Mouse (Mus musculus) thymus, adult 2 months (tissue): Measurements from ENCODE around the gene A030005K14Rik. TPM values are rescaled to one million over a fixed set of nuclear protein-coding genes. Genes with fewer than 3 reads are reported as not detected.

Experiments used
- DNase-seq: peaks from one replicate; pipeline ENCODE4 v3.0.0; 2021
- H3K27ac ChIP-seq: fragments of 200-500 bp; 2 replicates; pipeline ENCODE4 v1.5.1; 2012; ENCODE audit warnings: low read length, control low read depth; ENCODE audit not compliant: control insufficient read depth, insufficient read depth
- H3K27me3 ChIP-seq: fragments of 200-500 bp; 2 replicates; pipeline ENCODE4 v1.6.1; 2012; ENCODE audit warnings: mild to moderate bottlenecking, low read length, moderate library complexity, mixed read lengths; ENCODE audit not compliant: control insufficient read depth, insufficient read depth
- H3K36me3 ChIP-seq: fragments of 200-500 bp; 2 replicates; pipeline ENCODE4 v1.6.1; 2012; ENCODE audit warnings: mild to moderate bottlenecking, low read length, moderate library complexity; ENCODE audit not compliant: control insufficient read depth, insufficient read depth
- H3K4me1 ChIP-seq: fragments of 200-500 bp; replicated peaks from 2 replicates; pipeline ENCODE4 v1.6.1; 2012; ENCODE audit warnings: low read length; ENCODE audit not compliant: control insufficient read depth, insufficient read depth
- H3K4me3 ChIP-seq: fragments of 200-500 bp; 2 replicates; pipeline ENCODE4 v1.5.1; 2012; ENCODE audit warnings: mild to moderate bottlenecking, low read length, control low read depth, moderate library complexity; ENCODE audit not compliant: control insufficient read depth, insufficient read depth
- CTCF ChIP-seq: fragments of 200-500 bp; IDR thresholded peaks from 2 replicates; pipeline ENCODE4 v1.5.1; 2012; ENCODE audit warnings: mild to moderate bottlenecking, control low read depth, low read length, moderate library complexity, borderline replicate concordance; ENCODE audit not compliant: control insufficient read depth, poor library complexity, insufficient read depth; ENCODE audit errors: extremely low read depth
- POLR2A ChIP-seq: fragments of 200-500 bp; IDR thresholded peaks from 2 replicates; pipeline ENCODE4 v1.6.1; 2012; ENCODE audit warnings: mild to moderate bottlenecking, low read length, control low read depth, moderate library complexity; ENCODE audit not compliant: control insufficient read depth, poor library complexity, insufficient read depth; ENCODE audit errors: extremely low read depth
- WGBS: fragments of 180-500 bp; shearing (Covaris S2); methylation state at CpG from one replicate; pipeline ENCODE4 v1.1.7; 2018; 5-methylcytosine and 5-hydroxymethylcytosine counted together
- polyA plus RNA-seq: library from polyadenylated mRNA; depleted of rRNA; stranded (reverse); fragments of >200 nt; gene quantifications from 2 replicates; pipeline ENCODE4 v1.2.3, GENCODE M21; 2012

A030005K14Rik gene
- polyA plus RNA-seq, 1 experiment, result not detected

DNA sequence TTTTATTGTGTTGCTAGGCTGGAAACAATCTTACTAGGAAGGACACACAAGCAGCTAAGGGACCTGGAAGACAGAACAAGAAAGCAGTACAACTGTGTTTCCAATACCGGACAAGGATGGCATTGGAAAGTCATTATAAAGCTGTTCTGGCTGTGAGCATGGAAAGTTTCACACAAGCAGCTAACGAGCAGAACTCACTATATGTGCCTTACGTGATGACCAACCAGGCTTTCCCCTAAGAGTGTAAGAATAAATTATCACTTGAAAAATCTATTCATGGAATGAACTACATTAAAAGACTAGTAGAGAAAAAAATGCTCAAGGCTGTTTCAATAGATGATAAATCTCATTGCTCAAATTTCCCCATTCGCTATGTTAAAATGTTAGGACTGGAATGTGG, 7.4 kb upstream of the A030005K14Rik start:
- Histone ChIP-seq H3K27ac (no peak overlapping the region), H3K4me1 (no peaks in the 10 kb centered on the region), H3K27me3 (no peaks in the 10 kb centered on the region), H3K4me3 (no peak overlapping the region), H3K36me3 (no peaks in the 10 kb centered on the region)
- 92% methylated on average over 4 of the region's 4 CpGs for WGBS
- no peak for TF ChIP-seq POLR2A
- no peak for TF ChIP-seq CTCF
- DNase-seq, result no peak

DNA sequence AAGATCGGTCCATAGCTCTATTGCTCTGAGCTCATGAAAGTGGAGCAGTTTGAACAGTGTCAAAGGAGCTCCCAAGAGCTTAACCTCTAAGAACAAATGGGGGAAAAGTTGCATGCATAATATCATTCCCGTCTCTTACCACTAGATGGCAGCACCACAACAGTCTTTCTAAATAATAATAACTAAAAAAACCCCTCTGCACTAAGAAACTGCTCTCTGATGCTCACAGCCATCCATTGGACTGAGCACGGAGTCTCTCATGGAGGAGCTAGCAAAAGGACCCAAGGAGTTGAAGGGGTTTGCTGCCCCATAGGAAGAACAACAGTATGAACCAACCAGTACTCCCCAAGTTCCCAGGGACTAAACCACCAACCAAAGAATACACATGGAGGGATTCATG, 5.7 kb upstream of the A030005K14Rik start:
- 16% methylated on average over 3 of the region's 3 CpGs for WGBS

DNA sequence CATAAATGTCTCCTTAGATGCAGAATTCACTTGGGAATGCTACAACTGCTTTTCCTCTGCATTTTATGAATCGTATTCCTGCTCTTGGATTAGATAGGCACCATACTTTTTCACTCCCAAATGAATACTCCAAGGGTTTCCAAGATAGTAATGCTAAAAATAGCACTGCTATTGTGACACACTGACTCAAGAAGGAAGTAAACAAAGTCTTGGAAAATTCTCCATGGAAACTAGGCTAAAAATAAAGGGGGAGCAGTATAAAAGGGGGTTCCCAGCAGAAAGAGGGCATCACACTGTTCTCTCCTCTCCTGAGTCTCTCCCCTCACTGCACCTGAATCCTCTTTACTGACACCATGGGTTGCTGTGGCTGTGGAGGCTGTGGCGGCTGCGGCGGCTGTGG, 1.5 kb upstream of the A030005K14Rik start, which contains the start of gene Krtap28-13:
Gene Krtap28-13, plus strand, starts transcription at position 288 of the 400 bp plus-strand sequence.
- DNase-seq, result no peak
- TF ChIP-seq POLR2A (no peak), CTCF (no peak)
- whole genome bisulfite sequencing, result 94% methylated on average over 4 of the region's 4 CpGs
- Histone ChIP-seq H3K27ac (no peak within 1 kb of the TSS), H3K4me1 (no peaks in the 10 kb centered on the region), H3K36me3 (no peaks in the 10 kb centered on the region), H3K4me3 (no peak within 1 kb of the TSS), H3K27me3 (no peaks in the 10 kb centered on the region)

More for the DNA sequence above, 5.7 kb upstream of the A030005K14Rik start:
- no peak overlapping the region for H3K4me3 ChIP-seq
- TF ChIP-seq POLR2A (no peak), CTCF (no peak)
- H3K4me1 ChIP-seq, result no peaks in the 10 kb centered on the region
- no peak overlapping the region for H3K27ac ChIP-seq
- no peaks in the 10 kb centered on the region for H3K36me3 ChIP-seq
- no peaks in the 10 kb centered on the region for H3K27me3 ChIP-seq
- DNase-seq, result no peak

DNA sequence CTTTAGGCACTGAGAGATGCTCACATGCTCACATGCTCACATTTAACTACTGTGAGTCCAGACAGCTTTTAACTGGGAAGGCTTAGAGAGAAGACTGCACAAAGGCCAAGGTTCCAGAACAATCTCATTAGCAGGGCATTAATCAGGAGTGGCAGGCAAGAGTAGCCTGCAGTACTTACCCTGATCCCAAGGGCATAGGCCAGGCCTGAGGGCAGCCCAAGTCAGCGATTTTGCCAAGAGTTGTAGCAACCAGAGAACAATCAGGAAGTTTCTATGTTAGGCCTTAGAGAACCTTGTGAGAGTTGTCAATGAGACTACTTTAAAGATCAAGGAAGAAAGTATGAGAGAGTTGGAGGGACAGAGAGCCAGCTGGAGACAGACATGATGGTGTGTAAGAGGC, 697 bp downstream of the A030005K14Rik start:
- Histone ChIP-seq H3K36me3 (no peaks in the 10 kb centered on the region), H3K4me1 (no peaks in the 10 kb centered on the region), H3K4me3 (no peak overlapping the region), H3K27me3 (no peaks in the 10 kb centered on the region), H3K27ac (no peak overlapping the region)
- no peak for DNase-seq
- 84% methylated on average over 1 of the region's 1 CpGs for WGBS
- no peak for TF ChIP-seq CTCF
- no peak for TF ChIP-seq POLR2A

DNA sequence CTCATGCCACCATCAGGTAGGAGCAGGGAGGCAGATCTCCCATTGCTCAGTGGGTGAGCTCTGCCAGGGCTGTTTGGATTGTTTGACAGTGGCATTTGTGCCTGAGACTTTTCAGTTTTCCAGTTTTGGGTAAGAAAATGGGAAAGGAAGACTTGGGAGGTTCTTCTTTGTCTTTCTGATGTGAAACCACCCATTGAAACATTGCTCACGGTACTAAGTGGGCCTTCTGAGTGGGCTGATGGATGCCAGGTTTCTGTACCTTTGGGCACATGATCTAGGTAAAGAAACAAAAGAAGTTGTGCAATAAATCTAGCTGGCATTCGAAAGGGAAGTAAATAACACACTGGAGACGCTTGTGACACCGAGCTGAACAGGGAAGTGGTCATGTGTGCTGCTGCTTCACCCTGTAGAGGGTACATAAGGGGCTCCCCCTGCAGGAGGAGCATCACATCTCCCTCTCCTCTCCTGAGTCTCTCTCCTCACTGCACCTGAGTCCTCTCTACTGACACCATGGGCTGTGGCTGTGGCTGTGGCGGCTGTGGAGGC, 14.2 kb downstream of the A030005K14Rik start, which contains the start of gene Gm47969:
Gene Gm47969, plus strand, starts transcription at position 51 of the 546 bp plus-strand sequence.
- Histone ChIP-seq H3K27ac (no peak within 1 kb of the TSS), H3K4me1 (no peaks in the 10 kb centered on the region), H3K27me3 (no peaks in the 10 kb centered on the region), H3K4me3 (no peak within 1 kb of the TSS), H3K36me3 (no peaks in the 10 kb centered on the region)
- TF ChIP-seq POLR2A (no peak), CTCF (no peak)
- no peak for DNase-seq
- 29% methylated on average over 5 of the region's 5 CpGs for WGBS

DNA sequence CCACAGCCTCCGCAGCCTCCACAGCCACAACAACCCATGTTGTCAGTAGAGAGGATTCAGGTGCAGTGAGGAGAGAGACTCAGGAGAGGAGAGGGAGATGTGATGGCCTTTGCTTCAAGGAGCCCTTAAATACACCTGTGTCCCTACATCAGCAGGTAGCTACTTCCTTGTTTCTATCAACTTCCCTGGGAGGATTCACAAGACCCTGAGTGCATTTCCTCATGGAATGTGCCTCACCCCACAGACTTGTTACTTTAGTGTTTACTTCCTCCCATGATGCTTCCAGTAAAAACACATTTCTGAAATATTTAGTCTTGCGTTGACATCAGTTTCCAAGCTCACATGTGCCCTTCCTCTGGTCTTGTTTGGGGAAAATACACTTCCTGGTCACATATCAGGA, 16.8 kb downstream of the A030005K14Rik start, which contains the start of gene Krtap28-10:
Gene Krtap28-10, minus strand, starts transcription at position 101 of the 400 bp plus-strand sequence.
- H3K4me1 ChIP-seq, result no peaks in the 10 kb centered on the region
- no peak within 1 kb of the TSS for H3K27ac ChIP-seq
- WGBS, result 94% methylated on average over 2 of the region's 2 CpGs
- no peaks in the 10 kb centered on the region for H3K36me3 ChIP-seq
- no peak for DNase-seq
- TF ChIP-seq POLR2A (no peak), CTCF (no peak)
- no peak within 1 kb of the TSS for H3K4me3 ChIP-seq
- no peaks in the 10 kb centered on the region for H3K27me3 ChIP-seq
